Mouse (Mus musculus) retina, postnatal 7 days (tissue): Measurements from ENCODE around the gene Knl1.
A peak's percentile ranks its signal among the peaks of the same experiment; 100 is the strongest.

Experiments used
- DNase-seq: peaks from one replicate; pipeline ENCODE4 v3.0.0-alpha.2; 2012; ENCODE audit warnings: low read depth, low spot score

The Knl1 gene

GRCm38 (mm10) chr2:119035397-119035745 lies 11.5 kb upstream of the Knl1 start:
- no peak for DNase-seq

- DNase-seq, result no peak
Measured at GRCm38 (mm10) chr2:119040882-119041281, 6.0 kb upstream of the Knl1 start.

GRCm38 (mm10) chr2:119045163-119045562 lies 1.8 kb upstream of the Knl1 start:
- no peak for DNase-seq

- DNase-seq, result no peak
Measured at GRCm38 (mm10) chr2:119047849-119048248, 930 bp downstream of the Knl1 start.

- no peak for DNase-seq
Measured at GRCm38 (mm10) chr2:119050132-119050650, 3.3 kb downstream of the Knl1 start.

- DNase-seq, result no peak
Measured at GRCm38 (mm10) chr2:119060139-119060538, 13.2 kb downstream of the Knl1 start.

- no peak for DNase-seq
Measured at GRCm38 (mm10) chr2:119072397-119072796, 25.5 kb downstream of the Knl1 start.

GRCm38 (mm10) chr2:119086156-119086555 lies 39.2 kb downstream of the Knl1 start:
- DNase-seq, result no peak

GRCm38 (mm10) chr2:119101552-119101951 lies 54.6 kb downstream of the Knl1 start:
- no peak for DNase-seq

- no peak for DNase-seq
Measured at GRCm38 (mm10) chr2:119106583-119106982, 59.7 kb downstream of the Knl1 start.

- no peak for DNase-seq
Measured at GRCm38 (mm10) chr2:119108554-119108953, 61.6 kb downstream of the Knl1 start.

- no peak for DNase-seq
Measured at GRCm38 (mm10) chr2:119111060-119111459, 64.1 kb downstream of the Knl1 start.

GRCm38 (mm10) chr2:119112438-119113112 lies 65.7 kb downstream of the Knl1 start, which contains the start of gene Rad51:
Gene Rad51 (plus strand): TSS chr2:119112793.
- peak; percentile 79 for DNase-seq

GRCm38 (mm10) chr2:119113121-119113925 lies 66.4 kb downstream of the Knl1 start:
- no peak for DNase-seq

- DNase-seq, result no peak
Measured at GRCm38 (mm10) chr2:119136346-119136898, 89.5 kb downstream of the Knl1 start.

GRCm38 (mm10) chr2:119145199-119145598 lies 98.3 kb downstream of the Knl1 start:
- DNase-seq, result no peak

- no peak for DNase-seq
Measured at GRCm38 (mm10) chr2:119146435-119146834, 99.5 kb downstream of the Knl1 start.

- no peak for DNase-seq
Measured at GRCm38 (mm10) chr2:119147160-119147678, 100.3 kb downstream of the Knl1 start.

GRCm38 (mm10) chr2:119147775-119148174 lies 100.9 kb downstream of the Knl1 start:
- no peak for DNase-seq

- DNase-seq, result no peak
Measured at GRCm38 (mm10) chr2:119152255-119152654, 105.3 kb downstream of the Knl1 start.

GRCm38 (mm10) chr2:119154683-119155082 lies 107.8 kb downstream of the Knl1 start:
- DNase-seq, result no peak
